Mouse (Mus musculus): Measurements from ENCODE around the gene Smoc1. TPM values are rescaled to one million over a fixed set of nuclear protein-coding genes. Genes with fewer than 3 reads are reported as not detected.
A peak's percentile ranks its signal among the peaks of the same experiment; 100 is the strongest.

The Smoc1 gene
- total RNA-seq, 2 experiments from 2014 or later, result 0.76 to 1.1 TPM

- no peak for DNase-seq
- intact Hi-C loops (cut with DNase I), result no loop called here
These were observed 133.8 kb downstream of the Smoc1 start for GRCm38 (mm10) chr12:81160425-81160824.

- DNase-seq, result no peak
These were observed 134.2 kb downstream of the Smoc1 start for GRCm38 (mm10) chr12:81160831-81161230.

GRCm38 (mm10) chr12:81161282-81161681, 134.7 kb downstream of the Smoc1 start:
- DNase-seq, result no peak
- intact Hi-C loops (cut with DNase I), result no loop called here

More at GRCm38 (mm10) chr12:81160831-81161230, 134.2 kb downstream of the Smoc1 start:
- intact Hi-C loops (cut with DNase I), result no loop called here

- DNase-seq, result no peak
- intact Hi-C loops (cut with DNase I), result no loop called here
These were observed 136.5 kb downstream of the Smoc1 start for GRCm38 (mm10) chr12:81163131-81163530.

GRCm38 (mm10) chr12:81163566-81163965, 137.0 kb downstream of the Smoc1 start:
- no peak for DNase-seq
- intact Hi-C loops (cut with DNase I), result no loop called here

GRCm38 (mm10) chr12:81166092-81166491, 139.5 kb downstream of the Smoc1 start:
- no peak for DNase-seq
- intact Hi-C loops (cut with DNase I), result no loop called here

- no peak for DNase-seq
These were observed 140.0 kb downstream of the Smoc1 start for GRCm38 (mm10) chr12:81166615-81167014.

GRCm38 (mm10) chr12:81167142-81167541, 140.5 kb downstream of the Smoc1 start:
- DNase-seq, result no peak
- intact Hi-C loops (cut with DNase I), result no loop called here

More at GRCm38 (mm10) chr12:81166615-81167014, 140.0 kb downstream of the Smoc1 start:
- intact Hi-C loops (cut with DNase I), result no loop called here

GRCm38 (mm10) chr12:81168031-81168430, 141.4 kb downstream of the Smoc1 start:
- intact Hi-C loops (cut with DNase I), result no loop called here
- DNase-seq, result no peak

- DNase-seq, result no peak
- intact Hi-C loops (cut with DNase I), result no loop called here
These were observed 141.9 kb downstream of the Smoc1 start for GRCm38 (mm10) chr12:81168494-81168893.

- no peak for DNase-seq
- intact Hi-C loops (cut with DNase I), result no loop called here
These were observed 143.5 kb downstream of the Smoc1 start for GRCm38 (mm10) chr12:81170076-81170475.

GRCm38 (mm10) chr12:81173011-81173410, 146.4 kb downstream of the Smoc1 start:
- DNase-seq, result no peak
- intact Hi-C loops (cut with DNase I), result no loop called here

- intact Hi-C loops (cut with DNase I), result no loop called here
- DNase-seq, result no peak
These were observed 147.3 kb downstream of the Smoc1 start for GRCm38 (mm10) chr12:81173893-81174292.

GRCm38 (mm10) chr12:81175252-81175651, 148.6 kb downstream of the Smoc1 start:
- DNase-seq, result no peak
- intact Hi-C loops (cut with DNase I), result no loop called here

- intact Hi-C loops (cut with DNase I), result no loop called here
- DNase-seq, result peak; percentile 26 to 43
These were observed 155.5 kb downstream of the Smoc1 start for GRCm38 (mm10) chr12:81182073-81182472.

GRCm38 (mm10) chr12:81184967-81185366, 158.4 kb downstream of the Smoc1 start:
- DNase-seq, result no peak
- intact Hi-C loops (cut with DNase I), result no loop called here

GRCm38 (mm10) chr12:81186081-81186480, 159.5 kb downstream of the Smoc1 start:
- intact Hi-C loops (cut with DNase I), result no loop called here
- no peak for DNase-seq

- no peak for DNase-seq
- intact Hi-C loops (cut with DNase I), result no loop called here
These were observed 160.1 kb downstream of the Smoc1 start for GRCm38 (mm10) chr12:81186668-81187067.

GRCm38 (mm10) chr12:81188423-81188822, 161.8 kb downstream of the Smoc1 start:
- intact Hi-C loops (cut with DNase I), result no loop called here
- DNase-seq, result no peak

- no peak for DNase-seq
- intact Hi-C loops (cut with DNase I), result no loop called here
These were observed 162.4 kb downstream of the Smoc1 start for GRCm38 (mm10) chr12:81188996-81189395.

- intact Hi-C loops (cut with DNase I), result no loop called here
- DNase-seq, result no peak
These were observed 163.0 kb downstream of the Smoc1 start for GRCm38 (mm10) chr12:81189636-81190035.

- intact Hi-C loops (cut with DNase I), result no loop called here
- no peak for DNase-seq
These were observed 167.4 kb downstream of the Smoc1 start for GRCm38 (mm10) chr12:81193968-81194367.

- DNase-seq, result no peak
- intact Hi-C loops (cut with DNase I), result loop anchor here (5.0 kb wide), 1 partner anchor 135 kb away; the partner anchor contains the start of gene Slc8a3
These were observed 171.0 kb downstream of the Smoc1 start for GRCm38 (mm10) chr12:81197468-81198075.

Data from gastrocnemius, postnatal 36 days (tissue).